Mouse (Mus musculus) B cell, adult 2 months (primary cell): ENCODE measurements around the gene Pdha2.

ENCODE experiments used
- DNase-seq, 2 experiments: peaks; one replicate each; pipeline ENCODE4 v3.0.0; 2022

Gene Pdha2

GRCm38 (mm10) chr3:141212255-141212654 lies at the start of gene Pdha2:
TSS of gene Pdha2 (minus strand) at chr3:141212355.
- no peak for DNase-seq

GRCm38 (mm10) chr3:141260518-141260917 lies 48.4 kb upstream of the Pdha2 start:
- DNase-seq = no peak

- no peak for DNase-seq
Observed at GRCm38 (mm10) chr3:141251440-141251839, 39.3 kb upstream of the Pdha2 start.

GRCm38 (mm10) chr3:141244725-141245298 lies 32.7 kb upstream of the Pdha2 start:
- no peak for DNase-seq

GRCm38 (mm10) chr3:141238071-141238470 lies 25.9 kb upstream of the Pdha2 start:
- no peak for DNase-seq

GRCm38 (mm10) chr3:141229148-141229547 lies 17.0 kb upstream of the Pdha2 start:
- DNase-seq = no peak

- DNase-seq = no peak
Observed at GRCm38 (mm10) chr3:141222339-141222738, 10.2 kb upstream of the Pdha2 start.

GRCm38 (mm10) chr3:141218561-141218960 lies 6.4 kb upstream of the Pdha2 start:
- DNase-seq = no peak

GRCm38 (mm10) chr3:141216999-141217398 lies 4.8 kb upstream of the Pdha2 start:
- DNase-seq = no peak

GRCm38 (mm10) chr3:141216237-141216636 lies 4.1 kb upstream of the Pdha2 start:
- no peak for DNase-seq

GRCm38 (mm10) chr3:141214789-141215188 lies 2.6 kb upstream of the Pdha2 start:
- no peak for DNase-seq

- DNase-seq = no peak
Observed at GRCm38 (mm10) chr3:141214197-141214596, 2.0 kb upstream of the Pdha2 start.

GRCm38 (mm10) chr3:141211644-141212043 lies 511 bp downstream of the Pdha2 start:
- no peak for DNase-seq

GRCm38 (mm10) chr3:141201766-141202165 lies 10.4 kb downstream of the Pdha2 start:
- DNase-seq = no peak

- DNase-seq = no peak
Observed at GRCm38 (mm10) chr3:141197308-141197861, 14.8 kb downstream of the Pdha2 start.

- no peak for DNase-seq
Observed at GRCm38 (mm10) chr3:141191653-141192052, 20.5 kb downstream of the Pdha2 start.

- no peak for DNase-seq
Observed at GRCm38 (mm10) chr3:141190429-141190828, 21.7 kb downstream of the Pdha2 start.

- no peak for DNase-seq
Observed at GRCm38 (mm10) chr3:141160986-141161385, 51.2 kb downstream of the Pdha2 start.
